Mouse (Mus musculus) layer of hippocampus, postnatal 36 days (tissue): ENCODE measurements around the gene Crk. TPM values are rescaled to one million over a fixed set of nuclear protein-coding genes. Genes with fewer than 3 reads are reported as not detected.
A peak's percentile ranks its signal among the peaks of the same experiment; 100 is the strongest.

Source experiments
- DNase-seq, 2 experiments: peaks; one replicate each; pipeline ENCODE4 v3.0.0; 2022
- total RNA-seq, 2 experiments: library from RNA; stranded (reverse); gene quantifications; 2 replicates each; pipeline ENCODE4 v1.2.3; 2021

Crk gene
- total RNA-seq, 2 experiments from 2014 or later, result 129 to 137 TPM

GRCm38 (mm10) chr11:75655621-75656545 lies 23.2 kb upstream of the Crk start:
- DNase-seq, result peak in 1 of 2 experiments; percentile 53

- no peak for DNase-seq
Measured at GRCm38 (mm10) chr11:75656621-75657590, 22.2 kb upstream of the Crk start.

GRCm38 (mm10) chr11:75657841-75658240 lies 21.2 kb upstream of the Crk start:
- DNase-seq, result no peak

- no peak for DNase-seq
Measured at GRCm38 (mm10) chr11:75658311-75658710, 20.7 kb upstream of the Crk start.

- DNase-seq, result no peak
Measured at GRCm38 (mm10) chr11:75658996-75659750, 19.9 kb upstream of the Crk start.

- DNase-seq, result no peak
Measured at GRCm38 (mm10) chr11:75660081-75660590, 18.9 kb upstream of the Crk start.

GRCm38 (mm10) chr11:75660941-75661800 lies 17.9 kb upstream of the Crk start:
- DNase-seq, result no peak

GRCm38 (mm10) chr11:75662131-75662530 lies 16.9 kb upstream of the Crk start:
- DNase-seq, result no peak

- no peak for DNase-seq
Measured at GRCm38 (mm10) chr11:75666296-75666695, 12.8 kb upstream of the Crk start.

- DNase-seq, result no peak
Measured at GRCm38 (mm10) chr11:75668621-75669020, 10.4 kb upstream of the Crk start.

- DNase-seq, result no peak
Measured at GRCm38 (mm10) chr11:75669176-75669852, 9.7 kb upstream of the Crk start.

- no peak for DNase-seq
Measured at GRCm38 (mm10) chr11:75669853-75670200, 9.2 kb upstream of the Crk start.

GRCm38 (mm10) chr11:75671426-75672180 lies 7.5 kb upstream of the Crk start:
- DNase-seq, result no peak

- no peak for DNase-seq
Measured at GRCm38 (mm10) chr11:75673411-75673810, 5.6 kb upstream of the Crk start.

- DNase-seq, result no peak
Measured at GRCm38 (mm10) chr11:75674875-75675274, 4.2 kb upstream of the Crk start.

- DNase-seq, result no peak
Measured at GRCm38 (mm10) chr11:75677881-75678746, 945 bp upstream of the Crk start.

GRCm38 (mm10) chr11:75679439-75680171 lies 546 bp downstream of the Crk start:
- DNase-seq, result no peak

- DNase-seq, result no peak
Measured at GRCm38 (mm10) chr11:75684462-75684861, 5.4 kb downstream of the Crk start.
